In the genomic region with DNA sequence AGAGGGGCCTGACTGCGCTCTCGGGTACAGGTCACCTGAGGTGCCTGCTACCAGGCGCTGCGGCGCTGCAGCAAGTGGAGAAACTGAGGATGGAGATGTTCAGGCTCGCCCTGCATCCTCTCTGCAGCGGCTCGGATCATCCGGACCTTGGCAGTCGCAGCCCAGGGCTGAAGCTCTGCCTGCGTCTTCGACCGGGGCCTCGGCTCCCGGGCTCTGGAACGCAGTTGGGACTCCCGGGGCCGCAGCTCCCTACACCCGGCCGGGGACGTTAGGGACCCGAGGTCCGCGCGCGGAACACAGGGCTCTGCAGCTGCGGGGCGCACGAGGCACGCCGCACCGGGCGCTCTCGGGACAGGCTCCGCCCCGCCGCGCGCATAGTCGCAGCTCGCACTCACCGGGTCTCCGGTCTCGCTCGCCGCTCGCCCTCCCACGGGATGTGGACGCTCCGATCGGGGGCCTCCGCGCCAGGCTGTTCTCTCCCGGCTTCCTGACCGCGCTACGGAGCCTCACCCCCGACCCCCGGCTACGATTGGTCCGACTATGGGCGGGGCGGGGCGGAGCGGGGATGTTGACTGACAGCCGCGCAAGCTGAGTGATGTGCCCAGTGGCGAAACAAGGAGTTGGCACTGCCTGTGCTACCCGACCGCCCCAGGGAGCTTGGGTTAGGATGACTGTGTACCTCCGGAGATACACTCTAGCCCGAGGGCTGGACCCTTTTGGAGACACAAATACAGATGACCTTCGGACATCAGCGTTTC, we compare ENCODE assay signal across 7 mouse cellular contexts. TPM values are rescaled to one million over a fixed set of nuclear protein-coding genes. Genes with fewer than 3 reads are reported as not detected.
A peak's percentile ranks its signal among the peaks of the same experiment; 100 is the strongest.
DNase-seq lines count a peak whose midpoint lies in the region; ATAC-seq lines count a peak whose summit lies in the region.

A gene (minus strand): TSS at position 393 of the 758 bp plus-strand sequence.

- H3K4me2 ChIP-seq in intestine, embryonic 14.5 days (ENCODE audit: low read length) = peak within 1 kb of the TSS; percentile 78

- peak within 1 kb of the TSS; percentile 67 for H3K4me3 ChIP-seq in intestine, embryonic 14.5 days (ENCODE audit: low read depth, low read length)

- peak within 1 kb of the TSS; percentile 64 for H3K9ac ChIP-seq in intestine, embryonic 14.5 days (ENCODE audit: low read length)

- H3K36me3 ChIP-seq in intestine, embryonic 14.5 days (ENCODE audit: control insufficient read depth, insufficient read depth, low read length) = no peaks in the 10 kb centered on the region

- ATAC-seq in intestine, embryonic 14.5 days (replicated peaks; ENCODE audit: low FRiP score, low TSS enrichment, low read depth) = peak; percentile 93

- WGBS in intestine, embryonic 14.5 days = under 1% methylated on average over 64 of the region's 74 CpGs

- H3K4me1 ChIP-seq in intestine, embryonic 14.5 days (replicated peaks; ENCODE audit: control insufficient read depth, insufficient read depth, low read length) = peaks cover 19% of the 10 kb centered on the region; the same call in 1 of the 2 replicates

- H3K9me3 ChIP-seq in intestine, embryonic 14.5 days (ENCODE audit: control insufficient read depth, low read length) = no peaks in the 10 kb centered on the region

- no peaks in the 10 kb centered on the region for H3K27me3 ChIP-seq in intestine, embryonic 14.5 days (replicated peaks; ENCODE audit: control insufficient read depth, insufficient read depth, low read length)

- H3K27ac ChIP-seq in intestine, embryonic 14.5 days (ENCODE audit: low read depth) = peak within 1 kb of the TSS; percentile 80

- intact Hi-C loops in gastrocnemius, postnatal 14 days (cut with DNase I; ENCODE audit: low total_unique reads) = no loop called here
- intact Hi-C loops in left cerebral cortex, postnatal 14 days (cut with DNase I) = no loop called here

- peak; percentile 87 to 96 for DNase-seq in adrenal gland, adult (ENCODE audit: inconsistent age in 2 of 2, low spot score in 1 of 2)
- peak; percentile 89 for DNase-seq in embryo, embryonic 10 days (ENCODE audit: low spot score)
- DNase-seq in gastrocnemius, postnatal 14 days = peak; percentile 82
- DNase-seq in intestine, embryonic 14.5 days (ENCODE audit: low spot score) = peak; percentile 92
- peak; percentile 86 to 88 for DNase-seq in left cerebral cortex, postnatal 14 days (ENCODE audit: low spot score in 2 of 2)
- peak; percentile 87 for DNase-seq in mesoderm, embryonic 11.5 days (ENCODE audit: low read depth, low spot score)
- DNase-seq in right cerebral cortex, postnatal 36 days (ENCODE audit: low spot score in 2 of 2) = peak; percentile 87 to 88

RNA-seq across cellular contexts. Expression of the gene that starts here (rescaled TPM):
- total RNA-seq in gastrocnemius, postnatal 14 days (2021) = under 1 TPM; 0.31 to 0.33 TPM
- 1.3 and 1.5 TPM in 2 replicates for polyA plus RNA-seq in intestine, embryonic 14.5 days (2014; fragmentation: Nextera tagmentation; extraction: Ambion mirVana)
- 1 to 10 TPM; 7.3 to 7.5 TPM for total RNA-seq in left cerebral cortex, postnatal 14 days (2021)

Comparison
In these comparisons a context has a peak if more than half of its experiments do, and no peak if none do; other contexts are left out.
1. Peak in every context shown above with its lines: DNase-seq, ATAC-seq, H3K4me3 ChIP-seq and H3K27ac ChIP-seq.
2. RNA of the gene that starts here (total RNA-seq): 7.3 to 7.5 TPM in left cerebral cortex, postnatal 14 days; 0.31 to 0.33 TPM in gastrocnemius, postnatal 14 days; every median in the first group is over 4 times any median in the second.
3. Peak in DNase-seq in gastrocnemius, postnatal 14 days; RNA of the gene not detected or under 1 TPM.